8 mouse cellular contexts compared by ENCODE assay signal in the genomic region with DNA sequence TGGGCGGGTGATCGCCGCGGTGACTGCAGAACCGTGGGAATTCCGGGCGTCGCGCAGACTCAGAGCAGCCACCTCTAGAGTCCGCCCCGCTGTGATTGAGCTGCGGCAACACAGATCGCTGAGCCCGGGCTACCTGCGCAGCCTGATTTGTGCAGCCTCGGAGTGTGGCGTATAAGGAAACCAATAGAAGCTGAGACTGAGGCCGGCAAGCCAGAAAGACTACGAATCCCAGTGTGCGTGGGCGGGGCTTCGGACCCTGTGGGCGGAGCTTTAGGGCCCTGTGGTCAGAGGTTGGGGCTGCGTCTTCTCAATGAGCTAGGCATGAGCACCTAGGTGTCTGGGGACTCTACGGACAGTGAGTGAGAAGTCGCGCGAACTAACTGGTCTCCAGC. TPM values are rescaled to one million over a fixed set of nuclear protein-coding genes. Genes with fewer than 3 reads are reported as not detected.
A peak's percentile ranks its signal among the peaks of the same experiment; 100 is the strongest.
DNase-seq lines count a peak whose midpoint lies in the region; ATAC-seq lines count a peak whose summit lies in the region.

A gene (minus strand): TSS at position 182 of the 392 bp plus-strand sequence.

- DNase-seq in NIH3T3 (ENCODE audit: low read depth), result peak; percentile 97
- peak; percentile 100 for DNase-seq in cerebellum, postnatal 10 days
- peak; percentile 98 to 99 for DNase-seq in frontal cortex, postnatal 14 days (ENCODE audit: low spot score in 2 of 2)
- peak; percentile 90 to 99 for DNase-seq in layer of hippocampus, postnatal 25 days (ENCODE audit: extremely low spot score in 1 of 2, low spot score in 1 of 2)
- DNase-seq in lung, postnatal 25 days (ENCODE audit: low spot score), result peak; percentile 99
- peak; percentile 99 for DNase-seq in retina, embryonic 14.5 days (ENCODE audit: low spot score)
- peak; percentile 96 for DNase-seq in thymus, postnatal 4 days

- H3K4me1 ChIP-seq in hindbrain, embryonic 13.5 days (replicated peaks), result peaks cover 18% of the 10 kb centered on the region

- under 1% methylated on average over 28 of the region's 28 CpGs for WGBS in hindbrain, embryonic 13.5 days

- H3K4me3 ChIP-seq in hindbrain, embryonic 13.5 days, result peak within 1 kb of the TSS; percentile 58

- H3K27ac ChIP-seq in hindbrain, embryonic 13.5 days, result peak within 1 kb of the TSS; percentile 71

- peak within 1 kb of the TSS; percentile 79 for H3K9ac ChIP-seq in hindbrain, embryonic 13.5 days

- H3K27me3 ChIP-seq in hindbrain, embryonic 13.5 days, result no peaks in the 10 kb centered on the region

- H3K9me3 ChIP-seq in hindbrain, embryonic 13.5 days, result no peaks in the 10 kb centered on the region

- peak; percentile 99 for ATAC-seq in hindbrain, embryonic 13.5 days (ENCODE audit: low FRiP score)

- H3K4me2 ChIP-seq in hindbrain, embryonic 13.5 days, result peak within 1 kb of the TSS; percentile 75

- no peaks in the 10 kb centered on the region for H3K36me3 ChIP-seq in hindbrain, embryonic 13.5 days

RNA-seq across cellular contexts. Expression of the gene that starts here (rescaled TPM):
- 83.9 and 89.2 TPM in 2 replicates for polyA plus RNA-seq in hindbrain, embryonic 13.5 days (2015; fragmentation: Nextera tagmentation; extraction: Ambion mirVana)
- 100 to 1,000 TPM in 1 of 2 experiments, 10 to 100 TPM in 1; 98.6 to 102 TPM for total RNA-seq in layer of hippocampus, postnatal 25 days (2021)

Comparison
In these comparisons a context has a peak if more than half of its experiments do, and no peak if none do; other contexts are left out.
1. Peak in every context shown above with its lines: DNase-seq, ATAC-seq, H3K4me3 ChIP-seq and H3K27ac ChIP-seq.